Mouse (Mus musculus): ENCODE results near the gene Adam1a. TPM values are rescaled to one million over a fixed set of nuclear protein-coding genes. Genes with fewer than 3 reads are reported as not detected.

The Adam1a gene
- polyA plus RNA-seq, 1 experiment from 2014 or later: 2.2 TPM

GRCm38 (mm10) chr5:121543370-121543769, 1.9 kb downstream of the Adam1a start:
- no peak overlapping the region; the same call in 1 of the 2 replicates for H3K4me2 ChIP-seq (ENCODE audit: low read depth)
- 84% methylated on average over 3 of the region's 3 CpGs for WGBS
- no peak for ATAC-seq (ENCODE audit: insufficient read depth, low FRiP score, low TSS enrichment)

GRCm38 (mm10) chr5:121541235-121541634, 4.0 kb downstream of the Adam1a start:
- no peaks in the 10 kb centered on the region for H3K27me3 ChIP-seq (ENCODE audit: control insufficient read depth, insufficient read depth, low read length)
- 88% methylated on average over 7 of the region's 7 CpGs for WGBS
- no peaks in the 10 kb centered on the region for H3K9me3 ChIP-seq (ENCODE audit: control insufficient read depth, low read length)
- H3K4me3 ChIP-seq (ENCODE audit: low read depth, low read length): no peak overlapping the region
- ATAC-seq (ENCODE audit: insufficient read depth, low FRiP score, low TSS enrichment): no peak
- no peak overlapping the region for H3K9ac ChIP-seq (ENCODE audit: low read length)
- no peak overlapping the region for H3K27ac ChIP-seq (ENCODE audit: low read depth, low read length)
- DNase-seq (ENCODE audit: low spot score): no peak
- no peak overlapping the region for H3K4me2 ChIP-seq (ENCODE audit: low read depth)
- peaks cover 7% of the 10 kb centered on the region for H3K4me1 ChIP-seq (ENCODE audit: control insufficient read depth, insufficient read depth, low read length)
- H3K36me3 ChIP-seq (ENCODE audit: control insufficient read depth, insufficient read depth, low read length): peaks cover 2% of the 10 kb centered on the region; the same call in 1 of the 2 replicates

More at GRCm38 (mm10) chr5:121543370-121543769, 1.9 kb downstream of the Adam1a start:
- Histone ChIP-seq H3K4me1 (ENCODE audit: control insufficient read depth, insufficient read depth, low read length) (peaks cover 7% of the 10 kb centered on the region), H3K4me3 (ENCODE audit: low read depth, low read length) (no peak overlapping the region), H3K27me3 (ENCODE audit: control insufficient read depth, insufficient read depth, low read length) (no peaks in the 10 kb centered on the region), H3K36me3 (ENCODE audit: control insufficient read depth, insufficient read depth, low read length) (no peaks in the 10 kb centered on the region), H3K9ac (ENCODE audit: low read length) (no peak overlapping the region), H3K27ac (ENCODE audit: low read depth, low read length) (no peak overlapping the region), H3K9me3 (ENCODE audit: control insufficient read depth, low read length) (no peaks in the 10 kb centered on the region)
- DNase-seq (ENCODE audit: low spot score): no peak

GRCm38 (mm10) chr5:121540066-121540465, 5.2 kb downstream of the Adam1a start:
- DNase-seq (ENCODE audit: low spot score): no peak
- H3K4me1 ChIP-seq (ENCODE audit: control insufficient read depth, insufficient read depth, low read length): peaks cover 7% of the 10 kb centered on the region
- no peaks in the 10 kb centered on the region for H3K27me3 ChIP-seq (ENCODE audit: control insufficient read depth, insufficient read depth, low read length)
- peaks cover 5% of the 10 kb centered on the region; the same call in 1 of the 2 replicates for H3K36me3 ChIP-seq (ENCODE audit: control insufficient read depth, insufficient read depth, low read length)
- no peak overlapping the region for H3K27ac ChIP-seq (ENCODE audit: low read depth, low read length)
- H3K4me3 ChIP-seq (ENCODE audit: low read depth, low read length): no peak overlapping the region
- no peak overlapping the region for H3K9ac ChIP-seq (ENCODE audit: low read length)
- ATAC-seq (ENCODE audit: insufficient read depth, low FRiP score, low TSS enrichment): no peak
- WGBS: 91% methylated on average over 5 of the region's 5 CpGs
- no peak overlapping the region for H3K4me2 ChIP-seq (ENCODE audit: low read depth)
- no peaks in the 10 kb centered on the region for H3K9me3 ChIP-seq (ENCODE audit: control insufficient read depth, low read length)

- 87% methylated on average over 2 of the region's 2 CpGs for WGBS
- H3K27ac ChIP-seq (ENCODE audit: low read depth, low read length): no peak overlapping the region
- no peaks in the 10 kb centered on the region for H3K4me1 ChIP-seq (ENCODE audit: control insufficient read depth, insufficient read depth, low read length)
- H3K4me3 ChIP-seq (ENCODE audit: low read depth, low read length): no peak overlapping the region
- no peaks in the 10 kb centered on the region for H3K27me3 ChIP-seq (ENCODE audit: control insufficient read depth, insufficient read depth, low read length)
- no peaks in the 10 kb centered on the region for H3K9me3 ChIP-seq (ENCODE audit: control insufficient read depth, low read length)
- no peak for ATAC-seq (ENCODE audit: insufficient read depth, low FRiP score, low TSS enrichment)
- no peak for DNase-seq (ENCODE audit: low spot score)
- peaks cover 13% of the 10 kb centered on the region for H3K36me3 ChIP-seq (ENCODE audit: control insufficient read depth, insufficient read depth, low read length)
- H3K4me2 ChIP-seq (ENCODE audit: low read depth): no peak overlapping the region
- no peak overlapping the region for H3K9ac ChIP-seq (ENCODE audit: low read length)
Observed at GRCm38 (mm10) chr5:121537588-121537987, 7.7 kb downstream of the Adam1a start.

GRCm38 (mm10) chr5:121536921-121537555, 8.2 kb downstream of the Adam1a start:
- no peak overlapping the region for H3K4me2 ChIP-seq (ENCODE audit: low read depth)
- ATAC-seq (ENCODE audit: insufficient read depth, low FRiP score, low TSS enrichment) (no peak), DNase-seq (ENCODE audit: low spot score) (no peak)
- H3K4me3 ChIP-seq (ENCODE audit: low read depth, low read length): no peak overlapping the region
- no peak overlapping the region for H3K9ac ChIP-seq (ENCODE audit: low read length)
- H3K4me1 ChIP-seq (ENCODE audit: control insufficient read depth, insufficient read depth, low read length): no peaks in the 10 kb centered on the region
- peaks cover 19% of the 10 kb centered on the region for H3K36me3 ChIP-seq (ENCODE audit: control insufficient read depth, insufficient read depth, low read length)
- no peaks in the 10 kb centered on the region for H3K9me3 ChIP-seq (ENCODE audit: control insufficient read depth, low read length)
- no peaks in the 10 kb centered on the region for H3K27me3 ChIP-seq (ENCODE audit: control insufficient read depth, insufficient read depth, low read length)
- no peak overlapping the region for H3K27ac ChIP-seq (ENCODE audit: low read depth, low read length)
- 69% methylated on average over 7 of the region's 7 CpGs for WGBS

GRCm38 (mm10) chr5:121535116-121535515, 10.2 kb downstream of the Adam1a start:
- WGBS: 94% methylated on average over 3 of the region's 3 CpGs
- H3K4me1 ChIP-seq (ENCODE audit: control insufficient read depth, insufficient read depth, low read length): no peaks in the 10 kb centered on the region
- H3K4me2 ChIP-seq (ENCODE audit: low read depth): no peak overlapping the region
- H3K36me3 ChIP-seq (ENCODE audit: control insufficient read depth, insufficient read depth, low read length): peaks cover 24% of the 10 kb centered on the region
- no peaks in the 10 kb centered on the region for H3K27me3 ChIP-seq (ENCODE audit: control insufficient read depth, insufficient read depth, low read length)
- no peak overlapping the region for H3K4me3 ChIP-seq (ENCODE audit: low read depth, low read length)
- no peak for ATAC-seq (ENCODE audit: insufficient read depth, low FRiP score, low TSS enrichment)
- H3K27ac ChIP-seq (ENCODE audit: low read depth, low read length): no peak overlapping the region
- H3K9me3 ChIP-seq (ENCODE audit: control insufficient read depth, low read length): no peaks in the 10 kb centered on the region
- no peak overlapping the region for H3K9ac ChIP-seq (ENCODE audit: low read length)
- DNase-seq (ENCODE audit: low spot score): no peak

- no peak overlapping the region for H3K4me2 ChIP-seq (ENCODE audit: low read depth)
- no peak for DNase-seq (ENCODE audit: low spot score)
- H3K9me3 ChIP-seq (ENCODE audit: control insufficient read depth, low read length): no peaks in the 10 kb centered on the region
- H3K36me3 ChIP-seq (ENCODE audit: control insufficient read depth, insufficient read depth, low read length): peaks cover 24% of the 10 kb centered on the region
- H3K27me3 ChIP-seq (ENCODE audit: control insufficient read depth, insufficient read depth, low read length): no peaks in the 10 kb centered on the region
- ATAC-seq (ENCODE audit: insufficient read depth, low FRiP score, low TSS enrichment): no peak
- no peak overlapping the region for H3K4me3 ChIP-seq (ENCODE audit: low read depth, low read length)
- no peak overlapping the region for H3K27ac ChIP-seq (ENCODE audit: low read depth, low read length)
- WGBS: 90% methylated on average over 5 of the region's 5 CpGs
- no peaks in the 10 kb centered on the region for H3K4me1 ChIP-seq (ENCODE audit: control insufficient read depth, insufficient read depth, low read length)
- H3K9ac ChIP-seq (ENCODE audit: low read length): no peak overlapping the region
Observed at GRCm38 (mm10) chr5:121534521-121534920, 10.8 kb downstream of the Adam1a start.

- no peaks in the 10 kb centered on the region for H3K4me1 ChIP-seq (ENCODE audit: control insufficient read depth, insufficient read depth, low read length)
- no peak overlapping the region for H3K27ac ChIP-seq (ENCODE audit: low read depth, low read length)
- H3K36me3 ChIP-seq (ENCODE audit: control insufficient read depth, insufficient read depth, low read length): peaks cover 33% of the 10 kb centered on the region
- H3K27me3 ChIP-seq (ENCODE audit: control insufficient read depth, insufficient read depth, low read length): no peaks in the 10 kb centered on the region
- no peaks in the 10 kb centered on the region for H3K9me3 ChIP-seq (ENCODE audit: control insufficient read depth, low read length)
- no peak for ATAC-seq (ENCODE audit: insufficient read depth, low FRiP score, low TSS enrichment)
- H3K9ac ChIP-seq (ENCODE audit: low read length): no peak overlapping the region
- no peak overlapping the region for H3K4me3 ChIP-seq (ENCODE audit: low read depth, low read length)
- WGBS: 74% methylated on average over 8 of the region's 8 CpGs
- H3K4me2 ChIP-seq (ENCODE audit: low read depth): no peak overlapping the region
- peak; percentile 36 for DNase-seq (ENCODE audit: low spot score)
Observed at GRCm38 (mm10) chr5:121526961-121527360, 18.3 kb downstream of the Adam1a start.

GRCm38 (mm10) chr5:121526526-121526925, 18.8 kb downstream of the Adam1a start:
- Histone ChIP-seq H3K4me3 (ENCODE audit: low read depth, low read length) (no peak overlapping the region), H3K4me2 (ENCODE audit: low read depth) (no peak overlapping the region), H3K4me1 (ENCODE audit: control insufficient read depth, insufficient read depth, low read length) (no peaks in the 10 kb centered on the region), H3K27me3 (ENCODE audit: control insufficient read depth, insufficient read depth, low read length) (no peaks in the 10 kb centered on the region), H3K9me3 (ENCODE audit: control insufficient read depth, low read length) (no peaks in the 10 kb centered on the region), H3K9ac (ENCODE audit: low read length) (no peak overlapping the region), H3K36me3 (ENCODE audit: control insufficient read depth, insufficient read depth, low read length) (peaks cover 33% of the 10 kb centered on the region), H3K27ac (ENCODE audit: low read depth, low read length) (no peak overlapping the region)
- WGBS: 88% methylated on average over 7 of the region's 7 CpGs
- ATAC-seq (ENCODE audit: insufficient read depth, low FRiP score, low TSS enrichment): no peak
- no peak for DNase-seq (ENCODE audit: low spot score)
